In the genomic region with DNA sequence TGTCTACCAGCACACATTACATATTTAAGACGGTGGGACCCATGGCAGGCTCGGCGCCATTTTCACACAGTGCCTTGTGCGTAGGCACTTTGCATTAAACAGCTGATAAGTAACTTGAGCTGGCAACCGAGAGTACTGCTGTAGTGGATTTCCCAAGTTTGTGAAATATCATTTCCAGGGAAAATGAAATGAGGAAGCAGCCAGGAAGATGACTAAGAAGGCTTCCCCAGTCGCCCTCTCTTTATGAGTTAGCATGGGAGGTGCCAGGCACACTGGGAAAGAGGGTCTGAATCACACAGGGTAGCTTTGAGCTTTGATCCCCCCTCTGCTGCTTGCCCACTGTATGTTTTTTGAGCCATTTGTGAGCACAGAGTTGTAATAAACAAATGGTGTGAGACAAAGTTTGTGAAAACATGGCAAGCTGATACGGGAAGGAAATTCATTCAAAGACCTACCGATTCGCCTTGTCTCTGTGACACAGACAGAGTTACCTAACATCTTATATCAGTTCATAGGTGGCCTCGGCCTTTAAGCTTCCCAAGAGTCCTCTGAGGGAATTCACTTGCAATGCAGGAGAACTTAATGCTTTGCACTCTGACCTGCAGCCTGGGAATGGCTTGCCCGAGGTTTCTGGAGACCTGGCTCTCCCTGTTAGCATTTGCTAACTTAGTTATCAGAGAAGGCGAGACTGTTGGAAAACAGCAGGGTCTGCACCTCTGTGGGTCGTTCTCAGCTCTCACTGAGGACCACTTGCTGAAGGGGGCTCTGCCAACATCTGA, we compare ENCODE assay signal across 13 mouse cellular contexts.
DNase-seq lines count a peak whose midpoint lies in the region; ATAC-seq and TF ChIP-seq lines count a peak whose summit lies in the region.
"Had no signal": no experiment of that assay in that cellular context is flagged by ENCODE, and none has a peak within 500 bp of the region (broad histone marks: within the 10 kb centered on the region; RNA-seq: fewer than 3 reads in every experiment).

No protein-coding gene starts in this region.

- peak; percentile 9 to 58 for DNase-seq in frontal cortex, adult 2 months (ENCODE audit: extremely low spot score in 1 of 2, low spot score in 1 of 2)
- no peak for DNase-seq in frontal cortex, postnatal 36 days (ENCODE audit: low spot score in 2 of 2)
- DNase-seq in kidney, adult 2 months = peak; percentile 38
- no peak for DNase-seq in kidney, postnatal 36 days
- DNase-seq in NIH3T3 (ENCODE audit: low read depth) = peak; percentile 72
- no peak for DNase-seq in cerebellum, adult 11 months
- DNase-seq: adrenal gland, adult 8-10 months; cerebellum, adult 2 months; layer of hippocampus, adult 9-11 months; lung, postnatal 10 days; thymus, adult 2 months had no signal

- peaks cover 37% of the 10 kb centered on the region for H3K4me1 ChIP-seq in kidney, adult 2 months (ENCODE audit: control insufficient read depth, insufficient read depth, low read length)
- peaks cover 20% of the 10 kb centered on the region for H3K4me1 ChIP-seq in intestine, embryonic 15.5 days (replicated peaks)

- no peaks in the 10 kb centered on the region for H3K27me3 ChIP-seq in kidney, adult 2 months (replicated peaks; ENCODE audit: control insufficient read depth, insufficient read depth, low read length)
- no peaks in the 10 kb centered on the region for H3K27me3 ChIP-seq in intestine, embryonic 15.5 days (replicated peaks)

- H3K36me3 ChIP-seq in kidney, adult 2 months (ENCODE audit: control insufficient read depth, insufficient read depth, low read length) = peaks cover 7% of the 10 kb centered on the region
- no peaks in the 10 kb centered on the region for H3K36me3 ChIP-seq in intestine, embryonic 15.5 days

- TF ChIP-seq CTCF in kidney, adult 2 months (conservative IDR thresholded peaks at IDR 0.05; ENCODE audit: insufficient read depth, insufficient read length, low read depth, low read length) = no peak

- H3K4me2 ChIP-seq in intestine, embryonic 15.5 days (replicated peaks) = no peak overlapping the region

- no peak for TF ChIP-seq POLR2A in kidney, adult 2 months (IDR thresholded peaks at IDR 0.05; ENCODE audit: low read depth, low read length)

- no peaks in the 10 kb centered on the region for H3K9me3 ChIP-seq in intestine, embryonic 15.5 days

- WGBS in kidney, adult 2 months = 53% methylated on average over 13 of the region's 13 CpGs
- WGBS in intestine, embryonic 15.5 days = 68% methylated on average over 13 of the region's 13 CpGs

- peak; percentile 32; the same call in 1 of the 2 replicates for ATAC-seq in intestine, embryonic 15.5 days
- ATAC-seq in cerebellum, adult (ENCODE audit: insufficient number of reproducible peaks, low FRiP score, low TSS enrichment) = no peak

- peak overlapping the region; percentile 47 for H3K27ac ChIP-seq in kidney, adult 2 months (ENCODE audit: insufficient read depth, low read depth, low read length)
- 0 out of 2 replicates have a peak overlapping the region, but pooled peaks have one; percentile 28 for H3K27ac ChIP-seq in intestine, embryonic 15.5 days

- no peak overlapping the region for H3K4me3 ChIP-seq in kidney, adult 2 months (ENCODE audit: insufficient read depth, low read depth, low read length)
- no peak overlapping the region for H3K4me3 ChIP-seq in intestine, embryonic 15.5 days (replicated peaks)

- H3K9ac ChIP-seq in intestine, embryonic 15.5 days = no peak overlapping the region

Comparison
In these comparisons a context has a peak if more than half of its experiments do, and no peak if none do; other contexts are left out.
1. DNase-seq: peak in frontal cortex, adult 2 months (2 of 2), kidney, adult 2 months (single experiment) and NIH3T3 (single experiment); none in frontal cortex, postnatal 36 days (0 of 2), kidney, postnatal 36 days (0 of 2) and cerebellum, adult 11 months (single experiment).